Mouse (Mus musculus) lung, postnatal 0 days (tissue): ENCODE results near the gene Ralgapa2.
A peak's percentile ranks its signal among the peaks of the same experiment; 100 is the strongest.

Experiments used
- CTCF ChIP-seq: IDR thresholded peaks from 2 replicates; pipeline ENCODE4 v1.5.1; 2016; ENCODE audit warnings: antibody characterized with exemption, mild to moderate bottlenecking
- EP300 ChIP-seq: IDR thresholded peaks from 2 replicates; pipeline ENCODE4 v1.6.1; 2016; ENCODE audit warnings: antibody characterized with exemption, mild to moderate bottlenecking, control low read depth

DNA sequence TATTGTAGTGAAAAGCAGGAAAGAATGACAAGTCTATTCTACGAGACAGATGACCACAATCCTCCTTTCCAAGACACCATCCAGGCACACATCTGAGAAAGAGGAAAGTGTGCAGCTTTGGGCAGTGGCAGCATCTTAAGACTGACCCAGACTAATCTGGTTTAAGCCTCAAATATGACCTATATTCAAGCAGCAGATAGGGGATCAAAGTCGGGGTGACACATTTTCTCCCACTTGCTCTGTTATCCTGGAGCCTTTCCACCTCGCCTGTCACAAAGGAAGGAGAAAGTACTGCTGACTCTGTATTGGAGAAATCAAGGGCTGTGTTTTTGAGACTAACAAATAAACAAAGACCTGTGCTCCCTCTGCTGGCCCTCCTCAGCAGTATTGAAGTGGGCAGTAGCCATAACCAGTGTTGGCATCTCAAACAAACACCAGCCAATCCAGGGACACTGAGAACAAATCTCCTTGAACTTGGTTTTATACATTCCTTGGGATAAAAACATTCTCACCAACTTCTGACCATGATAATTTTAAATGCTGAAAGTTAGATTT, 255.7 kb downstream of the Ralgapa2 start:
- no peak for TF ChIP-seq EP300
- TF ChIP-seq CTCF = peak; percentile 48
